9 mouse cellular contexts compared by ENCODE assay signal in the genomic region with DNA sequence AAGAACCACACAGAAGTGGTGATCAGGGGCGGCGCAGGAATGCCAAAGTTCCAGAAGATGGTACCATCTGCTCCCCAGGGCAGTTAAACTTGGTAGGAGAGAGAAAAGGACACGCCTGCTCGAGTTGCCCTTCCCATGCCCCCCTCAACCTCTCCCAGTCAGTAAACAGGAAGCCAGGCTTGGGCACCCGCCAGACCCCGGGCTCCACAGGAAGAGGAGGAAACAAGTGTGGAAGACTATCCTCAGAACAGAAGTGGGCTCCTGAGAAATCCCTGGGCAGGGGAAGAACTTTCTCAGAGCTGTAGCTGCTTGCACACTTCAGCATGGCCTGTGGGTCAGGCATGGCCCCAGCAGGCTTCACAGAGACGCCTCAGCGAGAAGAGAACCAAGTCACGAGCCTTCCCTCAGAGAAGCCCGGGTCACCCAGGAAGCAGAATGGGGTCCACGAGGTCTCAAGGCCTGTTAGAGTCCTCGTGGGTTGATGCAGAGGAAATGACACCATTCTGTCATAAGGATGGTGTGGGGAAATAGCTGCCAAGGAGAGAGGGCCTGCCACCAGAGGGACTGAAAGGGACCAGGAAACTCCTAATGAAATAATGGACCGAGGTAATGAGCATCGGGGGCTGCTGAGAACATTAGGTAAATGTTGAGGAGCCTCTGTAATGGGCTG. TPM values are rescaled to one million over a fixed set of nuclear protein-coding genes. Genes with fewer than 3 reads are reported as not detected.
DNase-seq lines count a peak whose midpoint lies in the region; ATAC-seq and TF ChIP-seq lines count a peak whose summit lies in the region.
"Had no signal": no experiment of that assay in that cellular context is flagged by ENCODE, and none has a peak within 500 bp of the region (broad histone marks: within the 10 kb centered on the region; RNA-seq: fewer than 3 reads in every experiment).

No protein-coding gene starts in this region.

- H3K27ac ChIP-seq in liver, postnatal 0 days (ENCODE audit: low read depth), result peak overlapping the region; percentile 59
- no peak overlapping the region for H3K27ac ChIP-seq in forebrain, embryonic 16.5 days (ENCODE audit: low read length)
- H3K27ac ChIP-seq: liver, embryonic 14.5 days had no signal

- peaks cover 4% of the 10 kb centered on the region; the same call in 1 of the 2 replicates for H3K4me1 ChIP-seq in liver, postnatal 0 days (ENCODE audit: insufficient read depth)
- H3K4me1 ChIP-seq in forebrain, embryonic 16.5 days (replicated peaks; ENCODE audit: control insufficient read depth, insufficient read depth, low read length), result peaks cover 19% of the 10 kb centered on the region

- no peak overlapping the region for H3K4me3 ChIP-seq in liver, postnatal 0 days (ENCODE audit: low read depth, low read length)
- no peak overlapping the region for H3K4me3 ChIP-seq in forebrain, embryonic 16.5 days (replicated peaks; ENCODE audit: low read length)

- H3K9ac ChIP-seq in liver, postnatal 0 days (replicated peaks), result no peak overlapping the region
- no peak overlapping the region for H3K9ac ChIP-seq in forebrain, embryonic 16.5 days (replicated peaks; ENCODE audit: low read depth, low read length)
- H3K9ac ChIP-seq: liver, embryonic 14.5 days had no signal

- no peaks in the 10 kb centered on the region for H3K9me3 ChIP-seq in liver, postnatal 0 days (ENCODE audit: low read length)
- no peaks in the 10 kb centered on the region for H3K9me3 ChIP-seq in forebrain, embryonic 16.5 days (ENCODE audit: control insufficient read depth, low read length)

- no peaks in the 10 kb centered on the region for H3K36me3 ChIP-seq in liver, postnatal 0 days (replicated peaks; ENCODE audit: insufficient read depth, low read length)
- H3K36me3 ChIP-seq in forebrain, embryonic 16.5 days (ENCODE audit: control insufficient read depth, insufficient read depth), result no peaks in the 10 kb centered on the region

- peak; percentile 44 to 52 for DNase-seq in cerebellum, adult 18-20 months
- DNase-seq in cerebellum, adult 8-10 months, result no peak
- peak; percentile 53 for DNase-seq in testis, postnatal 10 days (ENCODE audit: low spot score)
- DNase-seq in testis, postnatal 14 days (ENCODE audit: low spot score), result no peak
- DNase-seq in heart, postnatal 4 days, result peak; percentile 73
- peak; percentile 37 for DNase-seq in liver, postnatal 0 days
- DNase-seq in frontal cortex, postnatal 14 days (ENCODE audit: low spot score in 2 of 2), result no peak

- 39% methylated on average over 14 of the region's 14 CpGs for WGBS in liver, postnatal 0 days (ENCODE audit: insufficient replicate concordance)
- 75% methylated on average over 14 of the region's 14 CpGs for WGBS in forebrain, embryonic 16.5 days

- H3K4me2 ChIP-seq in liver, postnatal 0 days (ENCODE audit: low read depth, low read length), result no peak overlapping the region
- no peak overlapping the region for H3K4me2 ChIP-seq in forebrain, embryonic 16.5 days (ENCODE audit: low read length)

- TF ChIP-seq EP300 in liver, postnatal 0 days (IDR thresholded peaks at IDR 0.05; ENCODE audit: low read depth), result no peak

- 0 out of 2 replicates have a peak, but pooled peaks have one; percentile 26 for TF ChIP-seq CTCF in liver, postnatal 0 days (IDR thresholded peaks at IDR 0.05; ENCODE audit: low read depth)

- 0 out of 2 replicates have a peak, but pooled peaks have one; percentile 23 for ATAC-seq in liver, postnatal 0 days
- no peak for ATAC-seq in forebrain, embryonic 16.5 days

- H3K27me3 ChIP-seq in liver, postnatal 0 days (ENCODE audit: insufficient read depth, low read length), result no peaks in the 10 kb centered on the region
- no peaks in the 10 kb centered on the region for H3K27me3 ChIP-seq in forebrain, embryonic 16.5 days (replicated peaks; ENCODE audit: control insufficient read depth, insufficient read depth, low read length)

RNA-seq across cellular contexts. Expression of a gene that starts 14.2 kb away (rescaled TPM):
- total RNA-seq in heart, postnatal 4 days (2021), result 10 to 100 TPM; 15.3 to 15.5 TPM
- 0.77 and 1.0 TPM in 2 replicates for polyA plus RNA-seq in liver, postnatal 0 days (2015; fragmentation: Nextera tagmentation; extraction: Ambion mirVana)
- polyA plus RNA-seq in forebrain, embryonic 16.5 days (2015; fragmentation: Nextera tagmentation; extraction: Ambion mirVana), result 13.7 and 14.2 TPM in 2 replicates

RNA-seq across cellular contexts. Expression of a gene that starts 14.4 kb away (rescaled TPM):
- 1 to 10 TPM; 1.3 to 1.7 TPM for total RNA-seq in heart, postnatal 4 days (2021)
- 10.6 and 14.2 TPM in 2 replicates for polyA plus RNA-seq in liver, postnatal 0 days (2015; fragmentation: Nextera tagmentation; extraction: Ambion mirVana)
- 1.2 and 1.7 TPM in 2 replicates for polyA plus RNA-seq in forebrain, embryonic 16.5 days (2015; fragmentation: Nextera tagmentation; extraction: Ambion mirVana)

RNA-seq across cellular contexts. Expression of a gene that starts 38.0 kb away (rescaled TPM):
- not detected for total RNA-seq in heart, postnatal 4 days (2021)
- polyA plus RNA-seq in liver, postnatal 0 days (2015; fragmentation: Nextera tagmentation; extraction: Ambion mirVana), result not detected in 2 replicates
- 8.8 and 11.1 TPM in 2 replicates for polyA plus RNA-seq in forebrain, embryonic 16.5 days (2015; fragmentation: Nextera tagmentation; extraction: Ambion mirVana)
- polyA plus RNA-seq: liver, embryonic 14.5 days had no signal

RNA-seq across cellular contexts. Expression of a gene that starts 52.3 kb away (rescaled TPM):
- total RNA-seq in heart, postnatal 4 days (2021), result 10 to 100 TPM in 1 of 2 experiments, 1 to 10 TPM in 1; 9.2 to 10.7 TPM
- 1.8 and 2.0 TPM in 2 replicates for polyA plus RNA-seq in liver, postnatal 0 days (2015; fragmentation: Nextera tagmentation; extraction: Ambion mirVana)
- 2.8 and 3.4 TPM in 2 replicates for polyA plus RNA-seq in forebrain, embryonic 16.5 days (2015; fragmentation: Nextera tagmentation; extraction: Ambion mirVana)

Comparison
In these comparisons a context has a peak if more than half of its experiments do, and no peak if none do; other contexts are left out.
1. DNase-seq: peak in cerebellum, adult 18-20 months (2 of 2), testis, postnatal 10 days (single experiment), heart, postnatal 4 days (single experiment) and liver, postnatal 0 days (single experiment); none in cerebellum, adult 8-10 months (single experiment), testis, postnatal 14 days (single experiment) and frontal cortex, postnatal 14 days (0 of 2).